Mouse (Mus musculus): Measurements from ENCODE around the gene Olfr1014. TPM values are rescaled to one million over a fixed set of nuclear protein-coding genes. Genes with fewer than 3 reads are reported as not detected.

The Olfr1014 gene
- not detected in 2 replicates for polyA plus RNA-seq (2015; fragmentation: Nextera tagmentation; extraction: Ambion mirVana)

DNA sequence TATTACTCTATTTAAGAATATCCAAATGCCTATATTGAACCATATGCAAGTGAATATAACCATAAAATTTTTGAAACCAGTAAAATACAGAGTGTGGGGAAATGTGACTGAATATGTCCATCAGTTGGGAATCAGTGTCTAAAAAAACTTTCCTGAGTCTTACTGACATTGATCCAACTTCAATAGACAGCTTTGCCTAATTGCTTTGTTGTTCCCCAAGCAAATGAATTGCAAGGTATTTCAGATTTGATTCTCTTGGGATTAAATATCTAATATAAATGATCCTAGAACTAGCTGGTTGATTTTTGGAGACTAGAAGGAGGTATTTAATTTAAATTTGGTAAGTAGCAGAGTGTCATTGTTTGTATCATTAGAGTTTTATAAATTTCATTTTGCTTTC, at the start of gene Olfr1014:
Olfr1014 (plus strand) TSS at position 301 of the 400 bp plus-strand sequence.
- H3K9ac ChIP-seq: no peak within 1 kb of the TSS
- H3K36me3 ChIP-seq: no peaks in the 10 kb centered on the region
- no peaks in the 10 kb centered on the region for H3K9me3 ChIP-seq
- no peak for ATAC-seq (ENCODE audit: insufficient number of reproducible peaks, insufficient read depth, low FRiP score, low TSS enrichment, low read depth)
- H3K4me1 ChIP-seq: no peaks in the 10 kb centered on the region
- no peak within 1 kb of the TSS for H3K4me2 ChIP-seq
- no peak within 1 kb of the TSS for H3K27ac ChIP-seq
- no peak within 1 kb of the TSS for H3K4me3 ChIP-seq
- H3K27me3 ChIP-seq: no peaks in the 10 kb centered on the region

DNA sequence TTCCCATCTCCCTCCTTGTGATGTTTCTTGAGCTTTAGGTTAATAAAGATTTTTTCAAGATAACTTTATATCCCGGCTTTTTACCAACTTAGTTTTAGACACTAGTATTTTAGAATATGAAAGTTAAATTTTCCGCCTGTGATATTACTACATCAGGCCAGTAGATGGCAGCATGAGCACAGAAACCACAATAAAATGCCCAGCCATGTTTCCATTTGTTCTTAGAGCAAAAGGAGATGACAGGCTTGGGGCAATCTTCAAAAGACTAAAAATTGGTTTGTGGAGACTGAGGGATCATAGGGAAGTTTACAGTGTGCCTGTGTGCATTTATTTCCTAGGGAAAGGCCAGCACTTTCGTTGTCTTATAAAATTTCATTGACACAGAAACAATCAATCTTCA, 46.7 kb upstream of the Olfr1014 start:
- Histone ChIP-seq H3K4me3 (no peak overlapping the region), H3K9me3 (no peaks in the 10 kb centered on the region), H3K27ac (no peak overlapping the region), H3K27me3 (no peaks in the 10 kb centered on the region), H3K36me3 (no peaks in the 10 kb centered on the region), H3K4me2 (no peak overlapping the region), H3K9ac (no peak overlapping the region), H3K4me1 (no peaks in the 10 kb centered on the region)
- 12% methylated on average over 3 of the region's 3 CpGs for WGBS
- ATAC-seq (ENCODE audit: insufficient number of reproducible peaks, insufficient read depth, low FRiP score, low TSS enrichment, low read depth): no peak

DNA sequence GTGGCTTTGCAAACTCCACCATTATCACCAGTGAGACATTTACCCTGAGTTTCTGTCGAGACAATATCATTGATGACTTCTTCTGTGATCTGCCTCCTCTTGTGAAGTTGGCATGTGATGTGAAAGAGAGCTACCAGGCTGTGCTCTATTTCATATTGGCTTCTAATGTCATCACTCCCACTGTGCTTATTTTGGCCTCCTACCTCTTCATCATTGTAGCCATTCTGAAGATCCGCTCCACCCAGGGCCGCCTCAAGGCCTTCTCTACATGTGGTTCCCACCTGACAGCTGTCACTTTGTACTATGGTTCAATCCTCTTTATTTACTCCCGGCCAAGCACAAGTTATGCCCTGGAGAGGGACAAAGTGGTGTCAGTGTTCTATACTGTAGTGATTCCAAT, 18.7 kb upstream of the Olfr1014 start:
- Histone ChIP-seq H3K27ac (no peak overlapping the region), H3K9ac (no peak overlapping the region), H3K4me1 (no peaks in the 10 kb centered on the region), H3K9me3 (no peaks in the 10 kb centered on the region), H3K27me3 (no peaks in the 10 kb centered on the region), H3K36me3 (no peaks in the 10 kb centered on the region), H3K4me3 (no peak overlapping the region), H3K4me2 (no peak overlapping the region)
- ATAC-seq (ENCODE audit: insufficient number of reproducible peaks, insufficient read depth, low FRiP score, low TSS enrichment, low read depth): no peak
- WGBS: 74% methylated on average over 4 of the region's 4 CpGs

- H3K27me3 ChIP-seq: no peaks in the 10 kb centered on the region
- WGBS: 61% methylated on average over 1 of the region's 1 CpGs
- no peaks in the 10 kb centered on the region for H3K36me3 ChIP-seq
- no peak for ATAC-seq (ENCODE audit: insufficient number of reproducible peaks, insufficient read depth, low FRiP score, low TSS enrichment, low read depth)
- H3K4me1 ChIP-seq: no peaks in the 10 kb centered on the region
- H3K4me2 ChIP-seq: no peak within 1 kb of the TSS
- no peak within 1 kb of the TSS for H3K9ac ChIP-seq
- no peak within 1 kb of the TSS for H3K27ac ChIP-seq
- no peaks in the 10 kb centered on the region for H3K9me3 ChIP-seq
- no peak within 1 kb of the TSS for H3K4me3 ChIP-seq
Measured at GRCm38 (mm10) chr2:85762666-85763065, 9.8 kb upstream of the Olfr1014 start, which contains the start of gene Olfr1012. Gene Olfr1012, minus strand, starts transcription at chr2:85762766.

DNA sequence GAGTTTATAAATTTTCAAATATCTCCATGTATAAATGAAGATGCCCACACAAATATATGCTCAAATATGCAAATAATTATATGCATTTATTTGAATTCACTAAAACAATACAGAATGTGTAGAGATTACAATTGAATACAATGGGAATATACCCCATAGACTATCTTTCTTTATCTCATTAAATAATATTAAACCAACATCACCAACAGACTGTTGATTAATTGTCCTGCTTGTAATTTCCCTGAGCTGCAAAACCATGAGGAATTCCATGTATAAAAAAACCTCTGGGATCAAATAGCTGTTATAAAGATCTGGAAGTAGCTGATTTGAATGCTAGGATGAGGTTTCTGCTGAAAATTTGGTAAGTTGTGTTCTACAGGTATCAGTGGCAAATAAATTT, 5.7 kb upstream of the Olfr1014 start, which contains the start of gene Olfr1013:
Olfr1013 (plus strand) TSS at position 301 of the 400 bp plus-strand sequence.
- no peak within 1 kb of the TSS for H3K4me3 ChIP-seq
- H3K4me2 ChIP-seq: no peak within 1 kb of the TSS
- H3K27me3 ChIP-seq: no peaks in the 10 kb centered on the region
- H3K4me1 ChIP-seq: no peaks in the 10 kb centered on the region
- no peak within 1 kb of the TSS for H3K9ac ChIP-seq
- no peaks in the 10 kb centered on the region for H3K36me3 ChIP-seq
- no peak within 1 kb of the TSS for H3K27ac ChIP-seq
- no peaks in the 10 kb centered on the region for H3K9me3 ChIP-seq
- no peak for ATAC-seq (ENCODE audit: insufficient number of reproducible peaks, insufficient read depth, low FRiP score, low TSS enrichment, low read depth)

- Histone ChIP-seq H3K36me3 (no peaks in the 10 kb centered on the region), H3K27me3 (no peaks in the 10 kb centered on the region), H3K9me3 (no peaks in the 10 kb centered on the region), H3K27ac (no peak within 1 kb of the TSS), H3K4me3 (no peak within 1 kb of the TSS), H3K9ac (no peak within 1 kb of the TSS), H3K4me2 (no peak within 1 kb of the TSS), H3K4me1 (no peaks in the 10 kb centered on the region)
- ATAC-seq (ENCODE audit: insufficient number of reproducible peaks, insufficient read depth, low FRiP score, low TSS enrichment, low read depth): no peak
Measured at GRCm38 (mm10) chr2:85781717-85782116, 9.2 kb downstream of the Olfr1014 start, which contains the start of gene Olfr1015. Gene Olfr1015, plus strand, starts transcription at chr2:85782017.

GRCm38 (mm10) chr2:85792331-85792730, 19.8 kb downstream of the Olfr1014 start:
- H3K27me3 ChIP-seq: no peaks in the 10 kb centered on the region
- no peaks in the 10 kb centered on the region for H3K4me1 ChIP-seq
- no peak overlapping the region for H3K9ac ChIP-seq
- ATAC-seq (ENCODE audit: insufficient number of reproducible peaks, insufficient read depth, low FRiP score, low TSS enrichment, low read depth): no peak
- no peaks in the 10 kb centered on the region for H3K9me3 ChIP-seq
- H3K27ac ChIP-seq: no peak overlapping the region
- H3K4me3 ChIP-seq: no peak overlapping the region
- no peak overlapping the region for H3K4me2 ChIP-seq
- 45% methylated on average over 2 of the region's 2 CpGs for WGBS
- no peaks in the 10 kb centered on the region for H3K36me3 ChIP-seq

GRCm38 (mm10) chr2:85802444-85802843, 29.9 kb downstream of the Olfr1014 start, which contains the start of gene Olfr1016:
Gene Olfr1016, minus strand, starts transcription at chr2:85802544.
- H3K27ac ChIP-seq: no peak within 1 kb of the TSS

DNA sequence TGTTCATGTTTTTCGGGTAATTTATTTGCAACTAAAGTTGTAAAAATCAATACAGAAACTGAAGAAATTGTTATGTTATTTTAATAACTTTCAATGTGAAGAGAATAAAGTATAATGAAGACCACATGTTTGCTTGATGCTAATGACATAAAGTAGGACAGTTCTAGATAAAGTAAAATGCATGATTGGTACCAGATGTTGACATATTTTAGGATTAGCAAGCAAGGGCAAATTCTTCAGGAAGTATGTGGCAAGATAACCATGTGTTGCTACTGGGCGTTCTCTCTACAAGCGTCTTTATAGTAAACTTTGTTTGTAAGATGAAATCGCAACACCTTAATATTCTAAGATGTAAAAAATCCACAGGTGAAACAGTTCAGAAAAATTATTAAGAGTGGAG, 32.0 kb downstream of the Olfr1014 start:
- Histone ChIP-seq H3K4me3 (no peak overlapping the region), H3K27me3 (no peaks in the 10 kb centered on the region), H3K36me3 (no peaks in the 10 kb centered on the region), H3K27ac (no peak overlapping the region), H3K4me2 (no peak overlapping the region), H3K9ac (no peak overlapping the region), H3K4me1 (no peaks in the 10 kb centered on the region), H3K9me3 (no peaks in the 10 kb centered on the region)
- ATAC-seq (ENCODE audit: insufficient number of reproducible peaks, insufficient read depth, low FRiP score, low TSS enrichment, low read depth): no peak
- 43% methylated on average over 4 of the region's 4 CpGs for WGBS

More at GRCm38 (mm10) chr2:85802444-85802843, 29.9 kb downstream of the Olfr1014 start, which contains the start of gene Olfr1016:
- Histone ChIP-seq H3K4me2 (no peak within 1 kb of the TSS), H3K9ac (no peak within 1 kb of the TSS), H3K36me3 (no peaks in the 10 kb centered on the region), H3K4me3 (no peak within 1 kb of the TSS), H3K27me3 (no peaks in the 10 kb centered on the region), H3K9me3 (no peaks in the 10 kb centered on the region), H3K4me1 (no peaks in the 10 kb centered on the region)
- ATAC-seq (ENCODE audit: insufficient number of reproducible peaks, insufficient read depth, low FRiP score, low TSS enrichment, low read depth): no peak
- 86% methylated on average over 2 of the region's 2 CpGs for WGBS

DNA sequence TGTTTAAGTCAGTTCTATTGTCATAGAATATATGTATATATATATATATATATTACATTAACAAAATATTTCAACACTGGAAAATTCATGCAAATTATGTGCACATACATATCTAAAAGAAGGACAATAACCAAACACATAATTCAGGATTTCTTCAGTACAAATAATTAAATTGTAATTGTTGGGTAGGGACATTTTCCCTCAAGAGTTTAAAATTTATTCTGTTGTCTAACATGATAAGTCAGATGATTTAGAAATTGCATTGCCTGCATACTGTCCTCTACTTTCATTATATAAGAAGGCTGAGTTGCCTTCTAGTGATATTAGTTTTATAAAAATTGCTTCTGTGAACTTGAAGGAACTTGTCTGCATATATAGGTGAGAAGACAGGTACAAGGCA, 45.7 kb downstream of the Olfr1014 start, which contains the start of gene Olfr1018:
Olfr1018 (plus strand) TSS at position 301 of the 400 bp plus-strand sequence.
- Histone ChIP-seq H3K27me3 (no peaks in the 10 kb centered on the region), H3K27ac (no peak within 1 kb of the TSS), H3K9me3 (no peaks in the 10 kb centered on the region), H3K4me2 (no peak within 1 kb of the TSS), H3K4me1 (no peaks in the 10 kb centered on the region), H3K9ac (no peak within 1 kb of the TSS), H3K36me3 (no peaks in the 10 kb centered on the region), H3K4me3 (no peak within 1 kb of the TSS)
- ATAC-seq (ENCODE audit: insufficient number of reproducible peaks, insufficient read depth, low FRiP score, low TSS enrichment, low read depth): no peak
